Mouse (Mus musculus) spleen, postnatal 10 days (tissue): ENCODE results near the gene Mdk.
A peak's percentile ranks its signal among the peaks of the same experiment; 100 is the strongest.

Experiments used
- DNase-seq, 2 experiments: peaks; one replicate each; pipeline ENCODE4 v3.0.0; 2021 to 2022; ENCODE audit warnings: low spot score in 2 of 2

Mdk gene

GRCm38 (mm10) chr2:91933471-91933870 lies 1.4 kb upstream of the Mdk start:
- peak in 1 of 2 experiments; percentile 13 for DNase-seq

- peak in 1 of 2 experiments; percentile 13 for DNase-seq
Measured at GRCm38 (mm10) chr2:91932737-91933350, 747 bp upstream of the Mdk start.

GRCm38 (mm10) chr2:91931328-91932159 lies 553 bp downstream of the Mdk start:
- DNase-seq: no peak

- no peak for DNase-seq
Measured at GRCm38 (mm10) chr2:91930761-91931291, 1.3 kb downstream of the Mdk start.

GRCm38 (mm10) chr2:91929936-91930335 lies 2.2 kb downstream of the Mdk start:
- peak; percentile 23 to 58 for DNase-seq

- DNase-seq: no peak
Measured at GRCm38 (mm10) chr2:91929455-91929854, 2.6 kb downstream of the Mdk start.

GRCm38 (mm10) chr2:91928534-91929350 lies 3.4 kb downstream of the Mdk start:
- DNase-seq: no peak

- peak; percentile 72 to 90 for DNase-seq
Measured at GRCm38 (mm10) chr2:91927826-91928533, 4.1 kb downstream of the Mdk start.

GRCm38 (mm10) chr2:91926949-91927348 lies 5.1 kb downstream of the Mdk start, which contains the start of gene Chrm4:
TSS of gene Chrm4 (plus strand) at chr2:91927249.
- no peak for DNase-seq

- no peak for DNase-seq
Measured at GRCm38 (mm10) chr2:91925442-91925841, 6.7 kb downstream of the Mdk start.

- no peak for DNase-seq
Measured at GRCm38 (mm10) chr2:91924726-91925125, 7.4 kb downstream of the Mdk start.

- DNase-seq: peak; percentile 36 to 75
Measured at GRCm38 (mm10) chr2:91923415-91924337, 8.4 kb downstream of the Mdk start.

- DNase-seq: peak in 1 of 2 experiments; percentile 19
Measured at GRCm38 (mm10) chr2:91922586-91923414, 9.3 kb downstream of the Mdk start.

GRCm38 (mm10) chr2:91921790-91922570 lies 10.1 kb downstream of the Mdk start:
- peak; percentile 35 to 63 for DNase-seq

- peak; percentile 57 to 81 for DNase-seq
Measured at GRCm38 (mm10) chr2:91921181-91921789, 10.8 kb downstream of the Mdk start.

GRCm38 (mm10) chr2:91920130-91920529 lies 12.0 kb downstream of the Mdk start:
- no peak for DNase-seq

GRCm38 (mm10) chr2:91917096-91917495 lies 15.0 kb downstream of the Mdk start:
- no peak for DNase-seq
